Mouse (Mus musculus) left cerebral cortex, adult 9 months (tissue): ENCODE data around the gene Wdr49.

Experiments
- DNase-seq, 2 experiments: peaks; one replicate each; pipeline ENCODE4 v3.0.0; 2022; ENCODE audit warnings: low spot score in 2 of 2

Wdr49 gene

GRCm38 (mm10) chr3:75482056-75482455, at the start of gene Wdr49:
TSS of gene Wdr49 (minus strand) at chr3:75482156.
- no peak for DNase-seq

GRCm38 (mm10) chr3:75531074-75531473, 49.1 kb upstream of the Wdr49 start:
- DNase-seq: no peak

DNA sequence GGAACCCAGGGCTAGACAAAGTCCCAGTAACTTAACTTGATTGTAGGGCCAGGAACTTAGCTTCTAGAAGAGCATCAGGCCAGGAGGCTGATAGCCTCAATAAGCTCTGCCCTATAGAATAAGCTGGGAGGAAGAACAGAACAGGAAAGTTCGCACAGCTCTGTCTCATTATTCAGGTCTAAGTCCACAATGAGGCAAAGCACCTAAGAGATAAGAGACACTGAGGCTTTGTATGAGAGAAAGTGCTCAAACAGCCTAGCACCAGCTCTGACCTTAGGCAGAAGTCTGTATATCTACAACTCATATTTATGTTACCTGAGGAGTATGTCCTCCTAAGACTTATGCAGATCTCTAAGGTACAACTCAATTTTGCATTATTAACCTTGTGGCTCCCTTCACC, 40.6 kb upstream of the Wdr49 start:
- no peak for DNase-seq

DNA sequence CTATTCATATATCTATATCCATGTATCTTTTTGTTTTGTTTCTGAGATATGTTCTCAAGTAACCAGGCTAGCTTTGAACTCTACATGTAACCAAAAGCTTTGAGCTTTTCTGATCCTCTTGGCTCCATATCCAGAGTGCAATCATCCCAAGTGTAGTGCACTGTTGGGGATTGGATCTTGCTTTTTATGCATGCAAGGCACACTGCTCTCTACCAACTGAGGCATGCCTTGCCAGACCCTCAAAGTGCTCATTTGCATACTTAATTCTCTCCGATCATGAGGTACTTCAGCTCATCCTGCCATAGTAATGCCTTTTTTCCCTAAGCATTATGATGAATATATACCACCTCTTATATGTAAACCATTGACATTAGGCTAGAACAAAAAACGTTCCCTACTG, 39.4 kb upstream of the Wdr49 start:
- no peak for DNase-seq

- DNase-seq: peak in 1 of 2 experiments; percentile 37
These were observed 35.8 kb upstream of the Wdr49 start for GRCm38 (mm10) chr3:75517631-75518250.

- no peak for DNase-seq
These were observed 17.3 kb upstream of the Wdr49 start for GRCm38 (mm10) chr3:75498961-75499960.

GRCm38 (mm10) chr3:75492913-75493312, 11.0 kb upstream of the Wdr49 start:
- DNase-seq: no peak

GRCm38 (mm10) chr3:75475106-75475505, 6.8 kb downstream of the Wdr49 start:
- no peak for DNase-seq

DNA sequence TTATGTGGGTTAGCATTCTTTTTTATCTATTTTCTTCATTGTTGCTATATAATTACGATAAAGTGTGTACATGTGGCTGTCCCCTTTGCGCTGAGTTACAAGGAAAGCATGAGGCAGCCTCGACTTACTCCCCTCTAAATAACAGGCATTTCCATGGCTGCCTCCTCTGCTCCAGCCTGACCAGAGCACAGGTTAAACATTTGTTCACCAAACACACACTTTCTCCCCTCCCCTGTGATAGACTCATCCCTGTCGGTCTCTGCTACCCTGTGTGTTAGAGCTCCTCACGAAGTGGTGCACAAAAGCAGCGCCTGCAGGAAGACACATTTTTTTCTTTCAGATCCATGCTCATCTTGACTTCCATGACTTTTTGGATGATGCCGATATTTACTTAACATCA, 7.3 kb downstream of the Wdr49 start:
- no peak for DNase-seq

DNA sequence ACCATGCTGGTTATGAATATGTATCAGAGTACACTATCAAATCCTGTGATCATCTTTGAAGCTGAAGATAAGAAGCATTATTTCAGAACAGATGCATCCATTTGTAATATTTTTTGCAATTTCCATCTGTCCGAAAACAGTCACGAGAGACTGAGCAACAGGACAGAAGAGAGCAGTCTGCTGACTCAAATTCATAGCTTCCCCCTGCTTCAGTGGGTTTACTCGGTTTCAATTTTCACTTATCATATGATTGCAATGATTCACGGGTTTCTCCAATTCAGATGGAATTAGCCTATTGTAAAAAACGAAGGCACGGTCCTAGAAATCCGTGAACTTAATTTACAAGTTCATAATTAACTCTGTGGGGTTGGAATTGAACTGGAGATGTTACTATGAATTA, 13.8 kb downstream of the Wdr49 start:
- no peak for DNase-seq

- DNase-seq: no peak
These were observed 51.3 kb downstream of the Wdr49 start for GRCm38 (mm10) chr3:75430564-75431181.

DNA sequence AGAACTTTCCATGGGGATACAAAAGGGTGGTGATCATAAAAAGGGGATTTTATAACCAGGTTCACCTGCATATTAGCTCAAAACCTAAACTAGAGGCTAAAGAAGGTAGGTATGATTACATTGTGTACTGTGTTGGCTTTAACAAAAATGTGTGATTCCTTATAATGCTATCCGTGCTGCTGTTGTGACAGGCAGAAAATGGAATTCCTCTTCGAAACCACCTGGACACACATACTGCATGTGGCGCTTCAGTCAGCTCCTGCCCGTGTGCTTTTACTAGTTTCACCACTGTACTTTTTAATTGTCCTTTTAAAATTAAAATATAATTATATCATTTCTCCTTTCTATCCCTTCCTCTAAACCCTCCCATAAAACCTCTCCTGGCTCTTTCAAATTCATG, 86.0 kb downstream of the Wdr49 start:
- DNase-seq: no peak

GRCm38 (mm10) chr3:75395121-75395895, 86.6 kb downstream of the Wdr49 start:
- peak in 1 of 2 experiments; percentile 9 for DNase-seq

- no peak for DNase-seq
These were observed 87.5 kb downstream of the Wdr49 start for GRCm38 (mm10) chr3:75394487-75394886.

GRCm38 (mm10) chr3:75381776-75382175, 100.2 kb downstream of the Wdr49 start:
- no peak for DNase-seq

DNA sequence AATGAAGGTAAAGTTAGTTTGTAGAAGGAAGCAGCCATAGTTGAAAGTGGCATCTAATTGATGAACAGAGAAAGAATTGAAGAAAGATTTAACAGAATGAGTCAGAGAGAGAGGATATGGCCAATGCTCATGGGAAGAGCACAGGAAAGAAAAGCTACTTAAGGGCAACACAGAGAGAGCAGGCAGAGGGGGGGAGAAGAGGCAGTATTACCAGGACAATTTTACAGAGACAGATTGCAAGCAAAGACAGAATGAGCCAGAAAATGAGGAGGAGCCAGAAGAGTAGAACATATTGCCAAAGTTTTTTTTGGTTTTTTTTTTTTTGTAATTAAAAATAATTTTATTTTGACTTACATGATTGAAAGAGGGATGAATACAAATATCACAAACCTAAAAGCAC, 128.0 kb downstream of the Wdr49 start:
- DNase-seq: no peak

DNA sequence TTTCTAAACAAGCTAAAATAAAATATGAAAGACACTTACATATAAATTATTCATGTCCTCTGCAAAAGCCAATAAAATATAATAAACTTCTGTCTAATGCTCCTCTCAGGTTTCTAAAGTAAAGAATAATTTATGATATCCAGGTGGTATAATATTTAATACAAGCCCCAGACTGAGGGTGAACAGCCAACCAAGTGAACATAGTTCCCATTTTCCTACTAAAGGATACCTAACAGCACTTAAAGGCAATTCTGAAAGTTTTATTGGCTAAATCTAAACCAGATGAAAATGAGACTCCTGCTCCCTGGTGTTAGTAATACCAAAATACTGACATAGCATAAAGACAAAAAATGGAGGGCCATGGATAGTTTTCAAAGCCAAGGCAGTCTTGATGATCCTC, 144.8 kb downstream of the Wdr49 start:
- DNase-seq: no peak

DNA sequence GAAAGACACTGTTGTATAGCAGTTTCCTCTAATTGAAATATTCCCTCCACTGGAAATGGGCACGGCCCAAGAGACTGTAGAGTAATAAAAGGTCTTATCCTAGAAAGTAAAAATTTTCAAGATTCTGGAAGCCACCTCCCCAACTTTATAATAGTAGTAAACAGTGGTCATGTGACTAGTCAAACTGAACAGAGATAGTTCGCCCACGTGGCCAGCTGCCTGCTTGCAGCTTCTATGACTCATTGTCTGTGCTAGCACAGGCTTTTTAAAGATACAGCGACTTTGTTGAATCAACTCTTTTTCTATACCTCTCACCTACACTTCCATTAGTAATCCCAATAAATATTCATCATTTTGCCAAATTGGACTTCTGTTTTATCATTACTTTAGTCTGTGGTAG, 161.0 kb downstream of the Wdr49 start:
- peak; percentile 8 to 24 for DNase-seq

GRCm38 (mm10) chr3:75308861-75309260, 173.1 kb downstream of the Wdr49 start:
- no peak for DNase-seq

GRCm38 (mm10) chr3:75308228-75308627, 173.7 kb downstream of the Wdr49 start:
- DNase-seq: no peak

DNA sequence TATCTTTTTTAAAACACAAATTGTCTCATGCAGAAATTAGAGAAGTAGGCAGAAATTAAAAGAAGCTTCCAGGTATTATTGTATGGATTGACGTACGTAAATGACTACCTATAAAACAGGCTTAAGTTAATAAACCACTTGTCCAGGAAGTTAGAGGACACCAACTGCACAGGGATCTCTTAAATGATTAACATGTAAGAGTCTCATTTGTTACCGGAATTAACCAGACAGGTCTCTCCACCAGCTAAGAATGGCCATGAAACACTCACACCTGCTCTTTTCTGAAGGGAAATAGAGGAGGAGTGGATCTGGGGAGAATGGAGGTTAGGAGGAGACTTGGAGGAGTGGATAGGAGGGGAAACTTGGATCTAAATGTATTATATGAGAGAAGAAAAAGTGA, 176.4 kb downstream of the Wdr49 start:
- DNase-seq: no peak

DNA sequence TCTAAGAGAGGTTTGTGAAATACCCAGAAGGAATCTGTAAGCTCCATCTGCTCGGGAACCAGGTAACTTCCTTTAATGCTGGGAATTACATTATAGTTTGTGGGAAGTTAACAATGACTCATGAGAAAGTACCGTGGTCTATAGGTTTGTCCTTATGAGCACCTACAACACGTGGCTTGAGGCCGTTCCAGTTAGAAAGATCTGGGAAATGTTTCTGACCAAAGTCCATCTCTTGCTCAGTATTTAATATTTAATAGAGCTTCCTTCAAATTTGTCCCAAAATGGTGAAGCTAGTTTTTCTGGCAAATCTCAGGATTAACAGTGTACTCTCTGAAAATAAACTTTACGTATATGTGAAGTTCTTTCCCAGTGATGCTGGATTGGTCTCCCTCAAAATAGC, 177.3 kb downstream of the Wdr49 start:
- DNase-seq: no peak
